Comparison of ENCODE assay signal across 8 mouse cellular contexts in the genomic region with DNA sequence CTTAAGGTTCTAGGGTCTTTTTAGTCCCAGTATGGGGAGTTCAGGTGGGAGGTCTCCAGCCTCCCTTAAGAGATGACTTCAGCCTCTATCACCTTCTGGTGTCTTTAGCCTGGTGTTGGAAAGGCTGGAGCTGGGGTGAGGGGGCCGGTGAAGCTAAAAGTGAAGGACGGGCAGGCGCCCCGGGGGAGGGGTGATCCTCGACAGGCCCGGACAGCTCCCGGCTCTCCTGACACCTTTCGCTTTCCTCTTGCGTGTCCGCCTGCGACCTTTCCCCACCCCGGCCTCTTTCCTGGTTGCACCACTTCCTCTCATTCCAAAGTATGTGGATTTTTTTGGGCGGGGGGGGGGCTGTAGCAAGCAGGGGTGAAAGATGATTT. TPM values are rescaled to one million over a fixed set of nuclear protein-coding genes. Genes with fewer than 3 reads are reported as not detected.
DNase-seq lines count a peak whose midpoint lies in the region; ATAC-seq lines count a peak whose summit lies in the region.

No protein-coding gene starts in this region.

- ATAC-seq in liver, embryonic 11.5 days (replicated peaks; ENCODE audit: low FRiP score): no peak
- no peak for ATAC-seq in hindbrain, embryonic 15.5 days (ENCODE audit: low FRiP score, low read depth)
- no peak for ATAC-seq in midbrain, embryonic 15.5 days (replicated peaks)

- H3K27me3 ChIP-seq in liver, embryonic 11.5 days (replicated peaks; ENCODE audit: control insufficient read depth, insufficient read depth, low read length): peaks cover 53% of the 10 kb centered on the region
- peaks cover 96% of the 10 kb centered on the region for H3K27me3 ChIP-seq in embryonic facial prominence, embryonic 10.5 days (replicated peaks; ENCODE audit: low read depth, poor library complexity, severe bottlenecking)
- peaks cover 39% of the 10 kb centered on the region for H3K27me3 ChIP-seq in hindbrain, embryonic 15.5 days
- H3K27me3 ChIP-seq in midbrain, embryonic 15.5 days (replicated peaks): peaks cover 46% of the 10 kb centered on the region

- H3K9me3 ChIP-seq in liver, embryonic 11.5 days (ENCODE audit: control insufficient read depth, low read length): no peaks in the 10 kb centered on the region
- no peaks in the 10 kb centered on the region for H3K9me3 ChIP-seq in embryonic facial prominence, embryonic 10.5 days
- H3K9me3 ChIP-seq in hindbrain, embryonic 15.5 days: no peaks in the 10 kb centered on the region
- no peaks in the 10 kb centered on the region for H3K9me3 ChIP-seq in midbrain, embryonic 15.5 days

- no peak overlapping the region for H3K27ac ChIP-seq in liver, embryonic 11.5 days (ENCODE audit: low read depth, low read length)
- peak overlapping the region; percentile 67; the same call in 1 of the 2 replicates for H3K27ac ChIP-seq in embryonic facial prominence, embryonic 10.5 days (replicated peaks)
- H3K27ac ChIP-seq in hindbrain, embryonic 15.5 days (replicated peaks): no peak overlapping the region
- H3K27ac ChIP-seq in midbrain, embryonic 15.5 days: no peak overlapping the region

- H3K36me3 ChIP-seq in liver, embryonic 11.5 days (ENCODE audit: control insufficient read depth, insufficient read depth, low read length): no peaks in the 10 kb centered on the region
- H3K36me3 ChIP-seq in embryonic facial prominence, embryonic 10.5 days (replicated peaks): no peaks in the 10 kb centered on the region
- no peaks in the 10 kb centered on the region for H3K36me3 ChIP-seq in hindbrain, embryonic 15.5 days
- H3K36me3 ChIP-seq in midbrain, embryonic 15.5 days (replicated peaks): no peaks in the 10 kb centered on the region

- no peak overlapping the region for H3K9ac ChIP-seq in liver, embryonic 11.5 days (ENCODE audit: low read depth, low read length)
- no peak overlapping the region for H3K9ac ChIP-seq in hindbrain, embryonic 15.5 days
- H3K9ac ChIP-seq in midbrain, embryonic 15.5 days: no peak overlapping the region

- intact Hi-C loops in gastrocnemius, postnatal 14 days (cut with DNase I; ENCODE audit: low total_unique reads): no loop called here

- WGBS in liver, embryonic 11.5 days: 7% methylated on average over 12 of the region's 13 CpGs
- WGBS in embryonic facial prominence, embryonic 10.5 days: 3% methylated on average over 13 of the region's 13 CpGs
- WGBS in hindbrain, embryonic 15.5 days: 8% methylated on average over 13 of the region's 13 CpGs
- WGBS in midbrain, embryonic 15.5 days: 9% methylated on average over 13 of the region's 13 CpGs

- H3K4me3 ChIP-seq in liver, embryonic 11.5 days (ENCODE audit: low read depth, low read length): peak overlapping the region; percentile 60
- peak overlapping the region; percentile 64 for H3K4me3 ChIP-seq in embryonic facial prominence, embryonic 10.5 days
- H3K4me3 ChIP-seq in hindbrain, embryonic 15.5 days: peak overlapping the region; percentile 48
- H3K4me3 ChIP-seq in midbrain, embryonic 15.5 days: peak overlapping the region; percentile 49

- DNase-seq in liver, embryonic 11.5 days (ENCODE audit: low spot score): no peak
- no peak for DNase-seq in liver
- DNase-seq in embryonic facial prominence, embryonic 10.5 days (ENCODE audit: low spot score): peak; percentile 34
- DNase-seq in gastrocnemius, adult 18-20 months (ENCODE audit: low spot score): no peak
- no peak for DNase-seq in natural killer cell, adult 2 months (ENCODE audit: low spot score in 2 of 2)
- DNase-seq in gastrocnemius, postnatal 14 days: no peak

- peak overlapping the region; percentile 79 for H3K4me2 ChIP-seq in liver, embryonic 11.5 days
- H3K4me2 ChIP-seq in hindbrain, embryonic 15.5 days: peak overlapping the region; percentile 94
- peak overlapping the region; percentile 95 for H3K4me2 ChIP-seq in midbrain, embryonic 15.5 days

- H3K4me1 ChIP-seq in liver, embryonic 11.5 days (replicated peaks; ENCODE audit: control insufficient read depth, insufficient read depth, low read length): peaks cover 8% of the 10 kb centered on the region
- H3K4me1 ChIP-seq in embryonic facial prominence, embryonic 10.5 days: peaks cover 48% of the 10 kb centered on the region
- H3K4me1 ChIP-seq in hindbrain, embryonic 15.5 days (replicated peaks): peaks cover 16% of the 10 kb centered on the region
- peaks cover 19% of the 10 kb centered on the region; the same call in 1 of the 2 replicates for H3K4me1 ChIP-seq in midbrain, embryonic 15.5 days

RNA-seq across cellular contexts. Expression of gene Lif, which starts 9.8 kb away (rescaled TPM):
- polyA plus RNA-seq in liver, embryonic 11.5 days (2014; fragmentation: Nextera tagmentation; extraction: Ambion mirVana): 0.06 TPM in 1 of 2 replicates, not detected in the other
- 0.09 and 0.36 TPM in 2 replicates for polyA plus RNA-seq in embryonic facial prominence, embryonic 10.5 days (2016; fragmentation: Nextera tagmentation; extraction: Ambion mirVana)
- polyA plus RNA-seq in hindbrain, embryonic 15.5 days (2015; fragmentation: Nextera tagmentation; extraction: Ambion mirVana): 0.08 TPM in 1 of 2 replicates, not detected in the other
- polyA plus RNA-seq in midbrain, embryonic 15.5 days (2015; fragmentation: Nextera tagmentation; extraction: Ambion mirVana): 0.05 TPM in 1 of 2 replicates, not detected in the other
- total RNA-seq in gastrocnemius, adult 18-20 months (2021): under 1 TPM; 0.11 to 0.21 TPM
- under 1 TPM; 0.24 to 0.45 TPM for total RNA-seq in gastrocnemius, postnatal 14 days (2021)

RNA-seq across cellular contexts. Expression of gene Osm, which starts 31.0 kb away (rescaled TPM):
- polyA plus RNA-seq in liver, embryonic 11.5 days (2014; fragmentation: Nextera tagmentation; extraction: Ambion mirVana): 0.32 and 0.33 TPM in 2 replicates
- polyA plus RNA-seq in embryonic facial prominence, embryonic 10.5 days (2016; fragmentation: Nextera tagmentation; extraction: Ambion mirVana): not detected in 2 replicates
- not detected in 2 replicates for polyA plus RNA-seq in hindbrain, embryonic 15.5 days (2015; fragmentation: Nextera tagmentation; extraction: Ambion mirVana)
- 0.11 and 0.21 TPM in 2 replicates for polyA plus RNA-seq in midbrain, embryonic 15.5 days (2015; fragmentation: Nextera tagmentation; extraction: Ambion mirVana)
- total RNA-seq in gastrocnemius, adult 18-20 months (2021): not detected
- not detected for total RNA-seq in gastrocnemius, postnatal 14 days (2021)

RNA-seq across cellular contexts. Expression of gene Castor1, which starts 49.2 kb away (rescaled TPM):
- polyA plus RNA-seq in liver, embryonic 11.5 days (2014; fragmentation: Nextera tagmentation; extraction: Ambion mirVana): 2.0 and 2.4 TPM in 2 replicates
- polyA plus RNA-seq in embryonic facial prominence, embryonic 10.5 days (2016; fragmentation: Nextera tagmentation; extraction: Ambion mirVana): 2.2 and 2.4 TPM in 2 replicates
- polyA plus RNA-seq in hindbrain, embryonic 15.5 days (2015; fragmentation: Nextera tagmentation; extraction: Ambion mirVana): 4.6 and 5.3 TPM in 2 replicates
- polyA plus RNA-seq in midbrain, embryonic 15.5 days (2015; fragmentation: Nextera tagmentation; extraction: Ambion mirVana): 2.6 and 3.6 TPM in 2 replicates
- total RNA-seq in gastrocnemius, adult 18-20 months (2021): 1 to 10 TPM; 1.8 to 2.9 TPM
- 1 to 10 TPM; 4.3 to 8.9 TPM for total RNA-seq in gastrocnemius, postnatal 14 days (2021)
